Mouse (Mus musculus): Measurements from ENCODE around the gene Hoxd11.

DNA sequence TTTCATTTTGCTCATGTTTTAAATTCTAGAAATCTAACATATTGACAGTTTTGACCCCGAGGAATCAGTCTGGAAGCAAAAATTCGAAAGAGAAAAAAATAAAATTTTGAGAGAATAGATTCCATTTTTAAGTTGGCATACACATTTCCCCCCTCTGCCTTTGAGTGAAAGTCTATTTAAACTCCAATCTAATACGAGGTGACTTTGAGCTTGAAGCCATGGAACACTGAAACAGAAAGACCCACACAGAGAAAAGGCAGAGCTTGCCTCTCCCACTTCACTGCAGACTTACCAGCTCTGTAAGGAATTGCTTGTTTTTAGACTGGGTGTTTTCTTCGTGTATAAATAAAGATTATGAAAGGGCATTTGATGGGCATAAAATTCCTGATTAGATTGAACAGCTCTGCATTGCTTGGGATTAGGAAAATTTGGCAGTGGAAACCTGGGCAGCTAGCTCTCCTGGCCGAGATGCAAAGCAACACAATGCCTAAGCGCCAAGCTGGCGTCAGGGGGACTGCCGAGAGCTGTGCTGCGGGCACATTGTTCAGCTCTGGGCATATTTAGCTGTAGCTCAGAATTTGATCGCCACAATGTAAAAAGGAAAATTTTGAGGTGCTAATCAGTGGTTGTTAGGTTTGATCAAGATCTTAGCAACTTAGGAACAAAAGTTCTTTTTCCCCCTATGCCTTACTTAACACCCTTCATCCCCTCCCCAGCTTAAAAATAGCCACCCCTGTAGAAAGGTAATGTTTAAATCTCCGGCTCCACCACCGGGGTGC, 9.6 kb downstream of the Hoxd11 start:
- TF ChIP-seq CTCF (conservative IDR thresholded peaks at IDR 0.05; ENCODE audit: insufficient read depth, insufficient read length, low read depth, low read length) (no peak), POLR2A (IDR thresholded peaks at IDR 0.05; ENCODE audit: low read depth, low read length) (no peak)
